24 mouse cellular contexts compared by ENCODE assay signal in the genomic region with DNA sequence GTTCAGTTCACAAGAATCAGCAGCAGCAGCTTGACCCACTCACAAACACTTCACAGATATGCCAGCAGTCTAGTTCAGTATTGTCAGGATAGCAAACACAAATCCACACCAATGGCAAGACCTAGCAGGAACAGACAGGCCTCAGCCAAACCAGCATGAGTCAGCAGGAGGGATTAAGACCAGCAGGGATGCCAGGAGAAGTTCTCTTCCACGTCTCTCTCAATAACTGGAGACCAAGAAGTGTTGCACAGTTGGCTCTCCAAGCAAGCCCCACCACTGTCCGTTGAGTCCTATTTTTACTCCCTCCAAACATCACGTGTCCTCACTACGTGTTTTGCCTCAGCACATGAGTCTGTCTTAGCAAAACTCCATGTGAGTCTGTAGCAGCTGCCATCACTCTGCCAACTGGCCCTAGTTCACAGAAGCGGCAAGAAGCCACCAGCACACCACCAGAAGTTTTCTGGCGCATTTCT. TPM values are rescaled to one million over a fixed set of nuclear protein-coding genes. Genes with fewer than 3 reads are reported as not detected.
DNase-seq lines count a peak whose midpoint lies in the region; ATAC-seq lines count a peak whose summit lies in the region.
"Had no signal": no experiment of that assay in that cellular context is flagged by ENCODE, and none has a peak within 500 bp of the region (broad histone marks: within the 10 kb centered on the region; RNA-seq: fewer than 3 reads in every experiment).

No protein-coding gene starts in this region.

- no peak for ATAC-seq in kidney, embryonic 16.5 days (ENCODE audit: low FRiP score, low TSS enrichment)
- ATAC-seq in hindbrain, embryonic 16.5 days, result no peak
- ATAC-seq: forebrain, embryonic 15.5 days; intestine, embryonic 15.5 days; Patski had no signal

- peaks cover 9% of the 10 kb centered on the region; the same call in 1 of the 2 replicates for H3K9me3 ChIP-seq in kidney, embryonic 16.5 days (ENCODE audit: low read length)
- H3K9me3 ChIP-seq in hindbrain, embryonic 16.5 days (ENCODE audit: control insufficient read depth, low read length), result no peaks in the 10 kb centered on the region
- H3K9me3 ChIP-seq: embryonic facial prominence, embryonic 13.5 days; forebrain, embryonic 15.5 days; hindbrain, embryonic 13.5 days; intestine, embryonic 15.5 days; midbrain, embryonic 12.5 days; neural tube, embryonic 13.5 days had no signal

- no peak overlapping the region for H3K27ac ChIP-seq in kidney, embryonic 16.5 days (ENCODE audit: low read length)
- H3K27ac ChIP-seq in hindbrain, embryonic 16.5 days (ENCODE audit: low read depth, low read length), result no peak overlapping the region
- H3K27ac ChIP-seq: embryonic facial prominence, embryonic 13.5 days; forebrain, embryonic 15.5 days; hindbrain, embryonic 13.5 days; intestine, embryonic 15.5 days; liver, embryonic 14.5 days; midbrain, embryonic 12.5 days; neural tube, embryonic 13.5 days had no signal

- H3K27me3 ChIP-seq in kidney, embryonic 16.5 days (ENCODE audit: insufficient read depth, low read length), result no peaks in the 10 kb centered on the region
- H3K27me3 ChIP-seq in hindbrain, embryonic 16.5 days (replicated peaks; ENCODE audit: control insufficient read depth, insufficient read depth, low read length), result no peaks in the 10 kb centered on the region
- H3K27me3 ChIP-seq: embryonic facial prominence, embryonic 13.5 days; forebrain, embryonic 15.5 days; intestine, embryonic 15.5 days; midbrain, embryonic 12.5 days; neural tube, embryonic 13.5 days had no signal

- 93% methylated on average over 6 of the region's 6 CpGs for WGBS in kidney, embryonic 16.5 days
- WGBS in hindbrain, embryonic 16.5 days, result 91% methylated on average over 6 of the region's 6 CpGs

- H3K4me1 ChIP-seq in kidney, embryonic 16.5 days (ENCODE audit: insufficient read depth, low read length), result peaks cover 10% of the 10 kb centered on the region
- no peaks in the 10 kb centered on the region for H3K4me1 ChIP-seq in hindbrain, embryonic 16.5 days (ENCODE audit: control insufficient read depth, insufficient read depth, low read depth, low read length)
- H3K4me1 ChIP-seq: forebrain, embryonic 15.5 days; hindbrain, embryonic 13.5 days; midbrain, embryonic 12.5 days; neural tube, embryonic 13.5 days had no signal

- no peak overlapping the region for H3K4me2 ChIP-seq in kidney, embryonic 16.5 days (replicated peaks; ENCODE audit: low read depth, low read length)
- no peak overlapping the region for H3K4me2 ChIP-seq in hindbrain, embryonic 16.5 days (ENCODE audit: low read length)
- H3K4me2 ChIP-seq: embryonic facial prominence, embryonic 13.5 days; forebrain, embryonic 15.5 days; hindbrain, embryonic 13.5 days; intestine, embryonic 15.5 days; midbrain, embryonic 12.5 days; neural tube, embryonic 13.5 days had no signal

- peak; percentile 47 for DNase-seq in gastrocnemius, postnatal 25 days
- DNase-seq in gastrocnemius, adult 18-20 months (ENCODE audit: low spot score), result no peak
- DNase-seq in urinary bladder, postnatal 14 days (ENCODE audit: low spot score), result peak; percentile 64
- DNase-seq in urinary bladder, postnatal 36 days (ENCODE audit: low spot score in 2 of 2), result no peak
- DNase-seq in lung, postnatal 14 days, result peak; percentile 64
- no peak for DNase-seq in cerebellum, postnatal 4 days (ENCODE audit: low spot score in 2 of 2)
- DNase-seq: adrenal gland, adult 8-10 months; cerebellum, adult 9-11 months; thymus, postnatal 25 days had no signal

- H3K4me3 ChIP-seq in kidney, embryonic 16.5 days (ENCODE audit: low read length), result no peak overlapping the region
- H3K4me3 ChIP-seq in hindbrain, embryonic 16.5 days (ENCODE audit: low read length), result no peak overlapping the region
- H3K4me3 ChIP-seq: embryonic facial prominence, embryonic 13.5 days; forebrain, embryonic 15.5 days; hindbrain, embryonic 13.5 days; intestine, embryonic 15.5 days; midbrain, embryonic 12.5 days; neural tube, embryonic 13.5 days had no signal

- no peaks in the 10 kb centered on the region for H3K36me3 ChIP-seq in kidney, embryonic 16.5 days (ENCODE audit: insufficient read depth, low read length)
- no peaks in the 10 kb centered on the region for H3K36me3 ChIP-seq in hindbrain, embryonic 16.5 days (ENCODE audit: control insufficient read depth, insufficient read depth, low read length)
- H3K36me3 ChIP-seq: embryonic facial prominence, embryonic 13.5 days; forebrain, embryonic 15.5 days; hindbrain, embryonic 13.5 days; intestine, embryonic 15.5 days; midbrain, embryonic 12.5 days; neural tube, embryonic 13.5 days had no signal

- H3K9ac ChIP-seq in kidney, embryonic 16.5 days (replicated peaks; ENCODE audit: low read length), result no peak overlapping the region
- H3K9ac ChIP-seq in hindbrain, embryonic 16.5 days (ENCODE audit: low read depth, low read length), result no peak overlapping the region
- H3K9ac ChIP-seq: embryonic facial prominence, embryonic 13.5 days; forebrain, embryonic 15.5 days; hindbrain, embryonic 13.5 days; intestine, embryonic 15.5 days; liver, embryonic 14.5 days; midbrain, embryonic 12.5 days; neural tube, embryonic 13.5 days had no signal

RNA-seq across cellular contexts. Expression of a gene that starts 11.1 kb away (rescaled TPM):
- total RNA-seq in gastrocnemius, postnatal 25 days (2021), result 1 to 10 TPM; 4.4 to 7.1 TPM
- total RNA-seq in gastrocnemius, adult 18-20 months (2021), result 1 to 10 TPM; 4.2 to 4.6 TPM
- 17.7 and 20.8 TPM in 2 replicates for polyA plus RNA-seq in kidney, embryonic 16.5 days (2015; fragmentation: Nextera tagmentation; extraction: Ambion mirVana)
- 15.8 and 20.1 TPM in 2 replicates for polyA plus RNA-seq in hindbrain, embryonic 16.5 days (2015; fragmentation: Nextera tagmentation; extraction: Ambion mirVana)

RNA-seq across cellular contexts. Expression of a gene that starts 36.6 kb away (rescaled TPM):
- not detected for total RNA-seq in gastrocnemius, postnatal 25 days (2021)
- total RNA-seq in gastrocnemius, adult 18-20 months (2021), result not detected
- 0.37 and 0.78 TPM in 2 replicates for polyA plus RNA-seq in kidney, embryonic 16.5 days (2015; fragmentation: Nextera tagmentation; extraction: Ambion mirVana)
- polyA plus RNA-seq in hindbrain, embryonic 16.5 days (2015; fragmentation: Nextera tagmentation; extraction: Ambion mirVana), result 1.6 and 2.0 TPM in 2 replicates
- total RNA-seq: granulocyte monocyte progenitor cell, adult 5-6 weeks; megakaryocyte progenitor cell, adult 5-6 weeks had no signal
- polyA plus RNA-seq: kidney, embryonic 14.5 days; large intestine, adult 2 months; Patski; testis, adult 2 months had no signal

RNA-seq across cellular contexts. Expression of a gene that starts 40.2 kb away (rescaled TPM):
- 1,000 to 10,000 TPM in 1 of 2 experiments, 100 to 1,000 TPM in 1; 358 to 1,609 TPM for total RNA-seq in gastrocnemius, postnatal 25 days (2021)
- 100 to 1,000 TPM; 266 to 304 TPM for total RNA-seq in gastrocnemius, adult 18-20 months (2021)
- 10,418 and 11,416 TPM in 2 replicates for polyA plus RNA-seq in kidney, embryonic 16.5 days (2015; fragmentation: Nextera tagmentation; extraction: Ambion mirVana)
- polyA plus RNA-seq in hindbrain, embryonic 16.5 days (2015; fragmentation: Nextera tagmentation; extraction: Ambion mirVana), result 6,688 and 8,147 TPM in 2 replicates
- polyA plus RNA-seq: Patski had no signal

RNA-seq across cellular contexts. Expression of a gene that starts 49.7 kb away (rescaled TPM):
- total RNA-seq in gastrocnemius, postnatal 25 days (2021), result not detected
- not detected for total RNA-seq in gastrocnemius, adult 18-20 months (2021)
- 1.1 and 1.5 TPM in 2 replicates for polyA plus RNA-seq in kidney, embryonic 16.5 days (2015; fragmentation: Nextera tagmentation; extraction: Ambion mirVana)
- 0.61 and 1.3 TPM in 2 replicates for polyA plus RNA-seq in hindbrain, embryonic 16.5 days (2015; fragmentation: Nextera tagmentation; extraction: Ambion mirVana)
- total RNA-seq: adrenal gland, adult 8-10 months; granulocyte monocyte progenitor cell, adult 5-6 weeks; megakaryocyte progenitor cell, adult 5-6 weeks had no signal
- polyA plus RNA-seq: large intestine, adult 2 months; Patski; testis, adult 2 months had no signal

RNA-seq across cellular contexts. Expression of a gene that starts 53.2 kb away (rescaled TPM):
- 1,000 to 10,000 TPM in 1 of 2 experiments, 100 to 1,000 TPM in 1; 451 to 2,047 TPM for total RNA-seq in gastrocnemius, postnatal 25 days (2021)
- 100 to 1,000 TPM; 316 to 399 TPM for total RNA-seq in gastrocnemius, adult 18-20 months (2021)
- polyA plus RNA-seq in kidney, embryonic 16.5 days (2015; fragmentation: Nextera tagmentation; extraction: Ambion mirVana), result 4,198 and 4,493 TPM in 2 replicates
- 2,714 and 3,255 TPM in 2 replicates for polyA plus RNA-seq in hindbrain, embryonic 16.5 days (2015; fragmentation: Nextera tagmentation; extraction: Ambion mirVana)
- polyA plus RNA-seq: Patski had no signal

Comparison
In these comparisons a context has a peak if more than half of its experiments do, and no peak if none do; other contexts are left out.
1. DNase-seq: peak in gastrocnemius, postnatal 25 days (single experiment), urinary bladder, postnatal 14 days (single experiment) and lung, postnatal 14 days (single experiment); none in gastrocnemius, adult 18-20 months (single experiment), urinary bladder, postnatal 36 days (0 of 2) and cerebellum, postnatal 4 days (0 of 2).